Mouse (Mus musculus): ENCODE measurements around the gene Spen. TPM values are rescaled to one million over a fixed set of nuclear protein-coding genes. Genes with fewer than 3 reads are reported as not detected.
A peak's percentile ranks its signal among the peaks of the same experiment; 100 is the strongest.
"Not testable (repeated sequence)": the region's sequence is repeated elsewhere in the genome, so short reads cannot be mapped to it uniquely, and the experiment has no call there.

Gene Spen
- total and polyA plus RNA-seq, 2 experiments from 2014 or later, result 2.3 to 4.9 TPM

GRCm38 (mm10) chr4:141565325-141565724, 26.9 kb upstream of the Spen start:
- WGBS, result 53% methylated on average over 7 of the region's 7 CpGs

GRCm38 (mm10) chr4:141564660-141565059, 26.3 kb upstream of the Spen start:
- Histone ChIP-seq H3K36me3 (replicated peaks; ENCODE audit: control insufficient read depth, insufficient read depth, low read length) (no peaks in the 10 kb centered on the region), H3K4me3 (ENCODE audit: low read depth, low read length) (no peak overlapping the region), H3K4me2 (ENCODE audit: low read depth, low read length) (no peak overlapping the region), H3K4me1 (ENCODE audit: control insufficient read depth, insufficient read depth) (no peaks in the 10 kb centered on the region), H3K9ac (replicated peaks; ENCODE audit: low read depth, low read length) (no peak overlapping the region), H3K27me3 (ENCODE audit: control insufficient read depth, insufficient read depth, low read length) (no peaks in the 10 kb centered on the region), H3K27ac (ENCODE audit: low read depth) (0 out of 2 replicates have a peak overlapping the region, but pooled peaks have one; percentile 11), H3K9me3 (replicated peaks; ENCODE audit: control insufficient read depth, low read length) (no peaks in the 10 kb centered on the region)
- 86% methylated on average over 3 of the region's 3 CpGs for WGBS
- DNase-seq (ENCODE audit: low spot score) (no peak), ATAC-seq (ENCODE audit: insufficient read depth, low read depth) (no peak)
- no peak for TF ChIP-seq EP300 (IDR thresholded peaks at IDR 0.05; ENCODE audit: low read depth)
- TF ChIP-seq CTCF (IDR thresholded peaks at IDR 0.05; ENCODE audit: low read depth), result no peak

More at GRCm38 (mm10) chr4:141565325-141565724, 26.9 kb upstream of the Spen start:
- DNase-seq (ENCODE audit: low spot score) (no peak), ATAC-seq (ENCODE audit: insufficient read depth, low read depth) (no peak)
- H3K36me3 ChIP-seq (replicated peaks; ENCODE audit: control insufficient read depth, insufficient read depth, low read length), result no peaks in the 10 kb centered on the region
- no peaks in the 10 kb centered on the region for H3K4me1 ChIP-seq (ENCODE audit: control insufficient read depth, insufficient read depth)
- H3K4me3 ChIP-seq (ENCODE audit: low read depth, low read length), result no peak overlapping the region
- TF ChIP-seq CTCF (IDR thresholded peaks at IDR 0.05; ENCODE audit: low read depth), result no peak
- TF ChIP-seq EP300 (IDR thresholded peaks at IDR 0.05; ENCODE audit: low read depth), result no peak
- peak overlapping the region; percentile 74 for H3K27ac ChIP-seq (ENCODE audit: low read depth)
- H3K27me3 ChIP-seq (ENCODE audit: control insufficient read depth, insufficient read depth, low read length), result no peaks in the 10 kb centered on the region
- no peak overlapping the region for H3K4me2 ChIP-seq (ENCODE audit: low read depth, low read length)
- no peak overlapping the region for H3K9ac ChIP-seq (replicated peaks; ENCODE audit: low read depth, low read length)
- no peaks in the 10 kb centered on the region for H3K9me3 ChIP-seq (replicated peaks; ENCODE audit: control insufficient read depth, low read length)

GRCm38 (mm10) chr4:141564209-141564608, 25.8 kb upstream of the Spen start:
- TF ChIP-seq CTCF (IDR thresholded peaks at IDR 0.05; ENCODE audit: low read depth) (no peak), EP300 (IDR thresholded peaks at IDR 0.05; ENCODE audit: low read depth) (no peak)
- H3K27ac ChIP-seq (ENCODE audit: low read depth), result 0 out of 2 replicates have a peak overlapping the region, but pooled peaks have one; percentile 11
- no peak overlapping the region for H3K4me3 ChIP-seq (ENCODE audit: low read depth, low read length)
- no peak overlapping the region for H3K9ac ChIP-seq (replicated peaks; ENCODE audit: low read depth, low read length)
- no peak overlapping the region for H3K4me2 ChIP-seq (ENCODE audit: low read depth, low read length)
- DNase-seq (ENCODE audit: low spot score) (no peak), ATAC-seq (ENCODE audit: insufficient read depth, low read depth) (no peak)
- 92% methylated on average over 4 of the region's 4 CpGs for WGBS
- H3K4me1 ChIP-seq (ENCODE audit: control insufficient read depth, insufficient read depth), result no peaks in the 10 kb centered on the region
- H3K9me3 ChIP-seq (replicated peaks; ENCODE audit: control insufficient read depth, low read length), result no peaks in the 10 kb centered on the region
- no peaks in the 10 kb centered on the region for H3K27me3 ChIP-seq (ENCODE audit: control insufficient read depth, insufficient read depth, low read length)
- no peaks in the 10 kb centered on the region for H3K36me3 ChIP-seq (replicated peaks; ENCODE audit: control insufficient read depth, insufficient read depth, low read length)

- Histone ChIP-seq H3K27me3 (ENCODE audit: control insufficient read depth, insufficient read depth, low read length) (no peaks in the 10 kb centered on the region), H3K4me3 (ENCODE audit: low read depth, low read length) (no peak overlapping the region), H3K9me3 (replicated peaks; ENCODE audit: control insufficient read depth, low read length) (no peaks in the 10 kb centered on the region), H3K4me1 (ENCODE audit: control insufficient read depth, insufficient read depth) (no peaks in the 10 kb centered on the region), H3K4me2 (ENCODE audit: low read depth, low read length) (no peak overlapping the region), H3K9ac (replicated peaks; ENCODE audit: low read depth, low read length) (no peak overlapping the region), H3K27ac (ENCODE audit: low read depth) (peak overlapping the region; percentile 28; the same call in 1 of the 2 replicates), H3K36me3 (replicated peaks; ENCODE audit: control insufficient read depth, insufficient read depth, low read length) (no peaks in the 10 kb centered on the region)
- ATAC-seq (ENCODE audit: insufficient read depth, low read depth) (no peak), DNase-seq (ENCODE audit: low spot score) (no peak)
- no peak for TF ChIP-seq EP300 (IDR thresholded peaks at IDR 0.05; ENCODE audit: low read depth)
- TF ChIP-seq CTCF (IDR thresholded peaks at IDR 0.05; ENCODE audit: low read depth), result no peak
- 75% methylated on average over 11 of the region's 11 CpGs for WGBS
These were observed 23.9 kb upstream of the Spen start for GRCm38 (mm10) chr4:141562281-141562680.

- DNase-seq (ENCODE audit: low spot score); H3K4me1 ChIP-seq (ENCODE audit: control insufficient read depth, insufficient read depth); H3K27me3 ChIP-seq (ENCODE audit: control insufficient read depth, insufficient read depth, low read length); H3K4me2 ChIP-seq (ENCODE audit: low read depth, low read length); H3K4me3 ChIP-seq (ENCODE audit: low read depth, low read length); H3K9ac ChIP-seq (replicated peaks; ENCODE audit: low read depth, low read length); H3K36me3 ChIP-seq (replicated peaks; ENCODE audit: control insufficient read depth, insufficient read depth, low read length); H3K9me3 ChIP-seq (replicated peaks; ENCODE audit: control insufficient read depth, low read length); ATAC-seq (ENCODE audit: insufficient read depth, low read depth); H3K27ac ChIP-seq (ENCODE audit: low read depth): not testable (repeated sequence)
- 81% methylated on average over 5 of the region's 5 CpGs for WGBS
These were observed 23.0 kb upstream of the Spen start for GRCm38 (mm10) chr4:141561331-141561919.

- Histone ChIP-seq H3K27me3 (ENCODE audit: control insufficient read depth, insufficient read depth, low read length) (no peaks in the 10 kb centered on the region), H3K9ac (replicated peaks; ENCODE audit: low read depth, low read length) (peak overlapping the region; percentile 59), H3K9me3 (replicated peaks; ENCODE audit: control insufficient read depth, low read length) (no peaks in the 10 kb centered on the region), H3K4me2 (ENCODE audit: low read depth, low read length) (peak overlapping the region; percentile 88), H3K36me3 (replicated peaks; ENCODE audit: control insufficient read depth, insufficient read depth, low read length) (no peaks in the 10 kb centered on the region), H3K4me1 (ENCODE audit: control insufficient read depth, insufficient read depth) (no peaks in the 10 kb centered on the region), H3K4me3 (ENCODE audit: low read depth, low read length) (peak overlapping the region; percentile 45), H3K27ac (ENCODE audit: low read depth) (peak overlapping the region; percentile 99)
- ATAC-seq (ENCODE audit: insufficient read depth, low read depth) (peak; percentile 77), DNase-seq (ENCODE audit: low spot score) (peak; percentile 84)
- no peak for TF ChIP-seq EP300 (IDR thresholded peaks at IDR 0.05; ENCODE audit: low read depth)
- TF ChIP-seq CTCF (IDR thresholded peaks at IDR 0.05; ENCODE audit: low read depth), result peak; percentile 97
- WGBS, result 2% methylated on average over 9 of the region's 9 CpGs
These were observed 21.5 kb upstream of the Spen start for GRCm38 (mm10) chr4:141559898-141560263.
